Mouse (Mus musculus): ENCODE results near the gene Zfp770. TPM values are rescaled to one million over a fixed set of nuclear protein-coding genes. Genes with fewer than 3 reads are reported as not detected.

Gene Zfp770
- 3.8 and 5.5 TPM in 2 replicates for polyA plus RNA-seq (2014; fragmentation: Nextera tagmentation; extraction: Ambion mirVana)

DNA sequence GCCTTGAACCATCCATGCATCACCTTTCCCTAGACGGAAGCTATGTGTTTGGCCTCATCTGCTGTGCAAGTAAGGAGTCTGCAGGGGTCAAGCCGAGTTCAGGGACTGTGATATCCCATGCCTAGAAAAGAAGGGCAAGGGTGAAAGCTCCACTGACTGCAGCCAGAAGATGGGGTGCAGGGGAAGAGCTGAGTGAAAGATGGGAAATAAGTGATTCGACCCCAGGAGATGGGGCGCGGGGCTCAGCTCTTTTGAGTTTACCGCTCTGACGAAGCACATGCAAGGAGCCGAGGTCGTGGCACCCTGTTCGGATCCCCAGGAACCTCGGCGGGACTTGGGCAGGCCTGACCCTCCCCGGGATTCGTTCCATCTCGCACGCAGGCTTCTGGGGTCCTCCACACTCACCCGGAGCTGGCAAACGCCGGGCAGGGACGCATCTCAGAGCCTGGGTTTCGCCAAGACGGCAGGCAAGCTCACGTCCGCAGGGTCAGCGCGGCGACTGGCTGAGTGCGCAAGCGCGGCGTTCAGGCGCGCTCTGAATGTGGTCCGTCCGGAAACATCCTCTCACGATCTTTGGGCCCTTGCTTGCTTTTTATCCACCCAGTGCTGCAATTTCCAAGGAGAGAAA is at the start of gene Zfp770:
Gene Zfp770, minus strand, starts transcription at position 538 of the 628 bp plus-strand sequence.
- peak within 1 kb of the TSS; percentile 74 for H3K4me3 ChIP-seq (ENCODE audit: low read depth, low read length)
- no peaks in the 10 kb centered on the region for H3K4me1 ChIP-seq (ENCODE audit: control insufficient read depth, insufficient read depth, low read length)
- peak within 1 kb of the TSS; percentile 87 for H3K9ac ChIP-seq (replicated peaks; ENCODE audit: low read length)
- ATAC-seq (replicated peaks; ENCODE audit: insufficient number of reproducible peaks, low FRiP score, low TSS enrichment, low read depth) (peak; percentile 84), DNase-seq (ENCODE audit: low spot score) (peak; percentile 85)
- no peaks in the 10 kb centered on the region for H3K27me3 ChIP-seq (ENCODE audit: control insufficient read depth, insufficient read depth, low read length)
- peak within 1 kb of the TSS; percentile 62 for H3K4me2 ChIP-seq (ENCODE audit: low read depth, low read length)
- H3K9me3 ChIP-seq (replicated peaks; ENCODE audit: control insufficient read depth, low read length), result no peaks in the 10 kb centered on the region
- under 1% methylated on average over 36 of the region's 36 CpGs for WGBS
- peak within 1 kb of the TSS; percentile 17; the same call in 1 of the 2 replicates for H3K27ac ChIP-seq (replicated peaks; ENCODE audit: low read depth, low read length)
- no peaks in the 10 kb centered on the region for H3K36me3 ChIP-seq (replicated peaks; ENCODE audit: control insufficient read depth, insufficient read depth, low read depth, low read length)

DNA sequence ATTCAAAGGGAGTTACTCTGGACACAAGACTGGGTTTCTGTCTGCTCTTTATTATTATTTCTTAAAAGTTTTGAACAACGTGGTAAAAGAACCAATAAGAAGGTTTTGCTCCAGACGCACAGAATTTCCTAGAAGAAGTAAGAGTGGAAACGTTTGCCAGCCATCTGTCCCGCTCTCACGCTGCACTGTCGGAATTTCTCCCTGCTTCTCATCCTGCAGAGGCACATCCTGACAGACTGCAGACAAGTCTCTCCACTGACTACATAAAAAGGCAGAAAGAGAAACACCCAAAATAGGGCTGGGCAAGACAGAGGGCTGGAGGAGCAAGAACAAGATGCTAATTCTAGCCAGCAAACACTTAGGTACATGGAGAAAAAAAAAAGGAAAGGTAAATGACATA is 48.2 kb upstream of the Zfp770 start:
- Histone ChIP-seq H3K4me1 (ENCODE audit: control insufficient read depth, insufficient read depth, low read length) (no peaks in the 10 kb centered on the region), H3K27ac (replicated peaks; ENCODE audit: low read depth, low read length) (no peak overlapping the region), H3K4me2 (ENCODE audit: low read depth, low read length) (no peak overlapping the region), H3K36me3 (replicated peaks; ENCODE audit: control insufficient read depth, insufficient read depth, low read depth, low read length) (no peaks in the 10 kb centered on the region), H3K9me3 (replicated peaks; ENCODE audit: control insufficient read depth, low read length) (no peaks in the 10 kb centered on the region), H3K4me3 (ENCODE audit: low read depth, low read length) (no peak overlapping the region), H3K9ac (replicated peaks; ENCODE audit: low read length) (no peak overlapping the region), H3K27me3 (ENCODE audit: control insufficient read depth, insufficient read depth, low read length) (no peaks in the 10 kb centered on the region)
- DNase-seq (ENCODE audit: low spot score), result no peak
- ATAC-seq (replicated peaks; ENCODE audit: insufficient number of reproducible peaks, low FRiP score, low TSS enrichment, low read depth), result no peak
- 75% methylated on average over 6 of the region's 6 CpGs for WGBS

DNA sequence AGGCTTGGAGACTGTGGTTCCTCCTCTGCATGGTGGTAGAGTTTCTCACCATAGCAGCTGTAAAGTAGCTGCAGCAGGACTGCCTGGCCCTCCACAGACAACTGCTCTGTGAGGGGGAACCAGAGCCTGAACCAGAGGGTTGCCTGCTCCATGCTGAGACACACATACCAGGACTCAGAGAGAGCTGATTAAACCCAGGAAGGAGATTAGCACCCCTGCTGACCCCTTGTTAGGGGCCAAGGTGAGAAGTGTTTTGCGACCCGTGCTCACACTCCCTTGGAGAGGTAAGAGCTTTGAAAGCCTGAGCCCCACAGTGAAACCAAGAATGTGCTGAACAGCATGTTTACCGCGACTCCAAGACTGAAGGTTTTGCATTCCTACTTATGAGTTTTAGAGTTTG is 36.4 kb upstream of the Zfp770 start:
- Histone ChIP-seq H3K4me3 (ENCODE audit: low read depth, low read length) (no peak overlapping the region), H3K9me3 (replicated peaks; ENCODE audit: control insufficient read depth, low read length) (no peaks in the 10 kb centered on the region), H3K36me3 (replicated peaks; ENCODE audit: control insufficient read depth, insufficient read depth, low read depth, low read length) (no peaks in the 10 kb centered on the region), H3K4me1 (ENCODE audit: control insufficient read depth, insufficient read depth, low read length) (no peaks in the 10 kb centered on the region), H3K9ac (replicated peaks; ENCODE audit: low read length) (no peak overlapping the region), H3K27ac (replicated peaks; ENCODE audit: low read depth, low read length) (no peak overlapping the region), H3K4me2 (ENCODE audit: low read depth, low read length) (no peak overlapping the region), H3K27me3 (ENCODE audit: control insufficient read depth, insufficient read depth, low read length) (no peaks in the 10 kb centered on the region)
- ATAC-seq (replicated peaks; ENCODE audit: insufficient number of reproducible peaks, low FRiP score, low TSS enrichment, low read depth) (no peak), DNase-seq (ENCODE audit: low spot score) (no peak)
- 9% methylated on average over 4 of the region's 4 CpGs for WGBS

DNA sequence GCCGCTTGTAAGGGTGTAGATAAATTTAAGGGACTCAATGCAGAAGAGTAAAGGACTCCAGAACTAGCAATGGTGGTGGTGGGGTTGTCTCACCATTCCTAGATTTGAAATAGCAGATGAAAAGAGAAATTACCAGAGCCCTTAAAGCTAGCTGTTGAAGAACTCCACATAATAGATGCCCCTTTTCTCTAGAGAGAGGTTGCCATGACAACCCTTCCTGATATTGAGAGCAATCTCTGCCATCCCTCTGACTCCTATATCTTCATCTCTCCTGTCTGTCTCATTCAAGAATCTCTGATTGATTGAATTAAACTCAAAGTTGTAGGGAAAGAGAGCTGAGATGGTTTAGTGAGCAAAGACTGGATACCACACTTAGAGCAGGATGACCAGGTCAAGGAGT is 35.3 kb upstream of the Zfp770 start:
- H3K27me3 ChIP-seq (ENCODE audit: control insufficient read depth, insufficient read depth, low read length), result no peaks in the 10 kb centered on the region
- no peak overlapping the region for H3K4me2 ChIP-seq (ENCODE audit: low read depth, low read length)
- no peaks in the 10 kb centered on the region for H3K9me3 ChIP-seq (replicated peaks; ENCODE audit: control insufficient read depth, low read length)
- H3K27ac ChIP-seq (replicated peaks; ENCODE audit: low read depth, low read length), result no peak overlapping the region
- H3K9ac ChIP-seq (replicated peaks; ENCODE audit: low read length), result no peak overlapping the region
- no peak overlapping the region for H3K4me3 ChIP-seq (ENCODE audit: low read depth, low read length)
- WGBS, result 80% methylated on average over 1 of the region's 1 CpGs
- no peaks in the 10 kb centered on the region for H3K4me1 ChIP-seq (ENCODE audit: control insufficient read depth, insufficient read depth, low read length)
- H3K36me3 ChIP-seq (replicated peaks; ENCODE audit: control insufficient read depth, insufficient read depth, low read depth, low read length), result no peaks in the 10 kb centered on the region
- ATAC-seq (replicated peaks; ENCODE audit: insufficient number of reproducible peaks, low FRiP score, low TSS enrichment, low read depth) (no peak), DNase-seq (ENCODE audit: low spot score) (no peak)

DNA sequence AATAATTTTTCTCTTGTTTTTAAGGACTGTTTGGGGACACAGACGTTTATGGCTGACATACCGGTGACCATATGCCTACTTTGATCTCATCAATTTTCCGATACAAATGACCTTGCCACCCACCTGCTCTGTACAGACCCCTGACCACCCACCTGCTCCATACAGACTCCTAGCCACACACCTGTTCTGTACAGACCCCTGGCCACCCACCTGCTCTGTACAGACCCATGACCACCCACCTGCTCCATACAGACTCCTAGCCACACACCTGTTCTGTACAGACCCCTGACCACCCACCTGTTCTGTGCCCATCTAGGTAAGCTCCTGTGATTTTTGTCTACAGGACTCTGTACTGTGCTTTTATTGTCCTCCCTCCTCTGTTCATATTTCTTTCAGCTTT is 34.3 kb upstream of the Zfp770 start:
- Histone ChIP-seq H3K9me3 (replicated peaks; ENCODE audit: control insufficient read depth, low read length) (no peaks in the 10 kb centered on the region), H3K9ac (replicated peaks; ENCODE audit: low read length) (no peak overlapping the region), H3K4me1 (ENCODE audit: control insufficient read depth, insufficient read depth, low read length) (no peaks in the 10 kb centered on the region), H3K27me3 (ENCODE audit: control insufficient read depth, insufficient read depth, low read length) (no peaks in the 10 kb centered on the region), H3K4me2 (ENCODE audit: low read depth, low read length) (no peak overlapping the region), H3K4me3 (ENCODE audit: low read depth, low read length) (no peak overlapping the region), H3K27ac (replicated peaks; ENCODE audit: low read depth, low read length) (no peak overlapping the region), H3K36me3 (replicated peaks; ENCODE audit: control insufficient read depth, insufficient read depth, low read depth, low read length) (no peaks in the 10 kb centered on the region)
- ATAC-seq (replicated peaks; ENCODE audit: insufficient number of reproducible peaks, low FRiP score, low TSS enrichment, low read depth) (no peak), DNase-seq (ENCODE audit: low spot score) (no peak)
- 80% methylated on average over 3 of the region's 3 CpGs for WGBS

DNA sequence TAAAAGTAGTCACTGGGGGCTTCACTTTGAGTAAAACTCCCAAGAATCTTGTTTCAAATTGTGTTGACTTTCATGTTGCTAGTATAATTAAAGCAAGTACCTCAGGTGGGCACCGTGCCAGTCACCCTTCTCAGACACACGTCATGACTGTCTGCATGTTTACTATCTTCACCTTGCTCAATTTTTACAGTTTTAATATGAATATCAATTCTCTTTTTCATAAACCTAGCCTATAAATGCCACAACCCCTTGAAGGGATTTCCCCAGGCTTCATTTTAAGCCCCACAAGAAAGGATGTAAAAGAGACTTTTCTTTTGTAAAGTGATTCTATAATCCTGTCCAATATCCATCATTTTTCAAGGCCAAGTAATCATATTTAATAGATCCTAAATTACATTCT is 30.0 kb upstream of the Zfp770 start:
- DNase-seq (ENCODE audit: low spot score) (no peak), ATAC-seq (replicated peaks; ENCODE audit: insufficient number of reproducible peaks, low FRiP score, low TSS enrichment, low read depth) (no peak)
- no peak overlapping the region for H3K27ac ChIP-seq (replicated peaks; ENCODE audit: low read depth, low read length)
- H3K36me3 ChIP-seq (replicated peaks; ENCODE audit: control insufficient read depth, insufficient read depth, low read depth, low read length), result no peaks in the 10 kb centered on the region
- 84% methylated on average over 2 of the region's 2 CpGs for WGBS
- no peak overlapping the region for H3K4me2 ChIP-seq (ENCODE audit: low read depth, low read length)
- no peaks in the 10 kb centered on the region for H3K4me1 ChIP-seq (ENCODE audit: control insufficient read depth, insufficient read depth, low read length)
- no peaks in the 10 kb centered on the region for H3K27me3 ChIP-seq (ENCODE audit: control insufficient read depth, insufficient read depth, low read length)
- no peak overlapping the region for H3K9ac ChIP-seq (replicated peaks; ENCODE audit: low read length)
- H3K4me3 ChIP-seq (ENCODE audit: low read depth, low read length), result no peak overlapping the region
- no peaks in the 10 kb centered on the region for H3K9me3 ChIP-seq (replicated peaks; ENCODE audit: control insufficient read depth, low read length)

DNA sequence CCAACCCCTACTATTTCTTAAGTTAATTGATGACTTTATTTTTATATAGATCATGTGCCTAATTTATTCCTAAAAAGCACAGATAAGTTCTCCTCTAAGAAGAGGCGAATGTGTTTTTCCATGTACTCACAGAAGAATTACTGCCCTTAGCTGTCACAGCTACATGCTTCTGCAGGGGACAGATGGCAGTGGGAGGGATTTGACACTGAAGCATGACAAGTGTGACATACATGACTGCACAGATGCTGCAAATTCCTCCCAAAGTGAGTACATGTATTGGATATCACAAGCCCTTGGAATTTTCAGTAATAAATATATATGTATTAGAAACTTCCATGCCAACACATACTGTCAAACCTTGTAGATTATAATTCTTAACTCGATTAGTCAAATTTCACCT is 27.4 kb upstream of the Zfp770 start:
- DNase-seq (ENCODE audit: low spot score), result no peak

DNA sequence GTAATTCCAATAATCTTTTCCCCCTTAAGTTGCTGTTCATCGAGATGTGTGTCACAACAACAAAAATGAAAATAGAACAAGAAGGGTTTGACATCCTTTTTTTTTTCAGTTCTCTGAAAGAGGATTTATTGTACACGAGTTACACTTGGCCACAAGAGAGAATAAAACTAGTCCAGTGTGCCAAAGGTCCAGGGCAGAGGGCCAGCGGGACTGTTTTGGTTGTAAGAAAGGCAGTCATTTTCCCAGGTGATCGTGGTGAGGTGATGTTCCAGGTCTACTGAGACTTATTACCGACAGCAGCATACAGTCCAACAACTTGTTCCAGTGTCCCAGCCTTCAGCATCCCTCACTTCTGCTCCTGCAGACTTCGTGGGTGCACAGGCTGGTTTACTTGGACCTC is 3.8 kb upstream of the Zfp770 start:
- Histone ChIP-seq H3K4me2 (ENCODE audit: low read depth, low read length) (no peak overlapping the region), H3K9ac (replicated peaks; ENCODE audit: low read length) (no peak overlapping the region), H3K36me3 (replicated peaks; ENCODE audit: control insufficient read depth, insufficient read depth, low read depth, low read length) (no peaks in the 10 kb centered on the region), H3K27ac (replicated peaks; ENCODE audit: low read depth, low read length) (no peak overlapping the region), H3K9me3 (replicated peaks; ENCODE audit: control insufficient read depth, low read length) (no peaks in the 10 kb centered on the region), H3K27me3 (ENCODE audit: control insufficient read depth, insufficient read depth, low read length) (no peaks in the 10 kb centered on the region), H3K4me1 (ENCODE audit: control insufficient read depth, insufficient read depth, low read length) (no peaks in the 10 kb centered on the region), H3K4me3 (ENCODE audit: low read depth, low read length) (no peak overlapping the region)
- WGBS, result 71% methylated on average over 6 of the region's 6 CpGs
- no peak for DNase-seq (ENCODE audit: low spot score)
- ATAC-seq (replicated peaks; ENCODE audit: insufficient number of reproducible peaks, low FRiP score, low TSS enrichment, low read depth), result no peak

More for the DNA sequence above, 27.4 kb upstream of the Zfp770 start:
- Histone ChIP-seq H3K36me3 (replicated peaks; ENCODE audit: control insufficient read depth, insufficient read depth, low read depth, low read length) (no peaks in the 10 kb centered on the region), H3K9ac (replicated peaks; ENCODE audit: low read length) (no peak overlapping the region), H3K4me1 (ENCODE audit: control insufficient read depth, insufficient read depth, low read length) (no peaks in the 10 kb centered on the region), H3K27ac (replicated peaks; ENCODE audit: low read depth, low read length) (no peak overlapping the region), H3K4me3 (ENCODE audit: low read depth, low read length) (no peak overlapping the region), H3K4me2 (ENCODE audit: low read depth, low read length) (no peak overlapping the region), H3K9me3 (replicated peaks; ENCODE audit: control insufficient read depth, low read length) (no peaks in the 10 kb centered on the region), H3K27me3 (ENCODE audit: control insufficient read depth, insufficient read depth, low read length) (no peaks in the 10 kb centered on the region)
- ATAC-seq (replicated peaks; ENCODE audit: insufficient number of reproducible peaks, low FRiP score, low TSS enrichment, low read depth), result no peak
- WGBS, result 90% methylated on average over 2 of the region's 2 CpGs

Measured in embryonic facial prominence, embryonic 11.5 days (tissue).